Mouse (Mus musculus) liver, adult (tissue): Measurements from ENCODE around the gene Fam81a.

Experiments used
- GATA4 ChIP-seq: IDR thresholded peaks from 2 replicates; pipeline ENCODE4 v1.6.1; 2014; ENCODE audit warnings: mild to moderate bottlenecking, low read length; ENCODE audit not compliant: insufficient replicate concordance

Fam81a gene

DNA sequence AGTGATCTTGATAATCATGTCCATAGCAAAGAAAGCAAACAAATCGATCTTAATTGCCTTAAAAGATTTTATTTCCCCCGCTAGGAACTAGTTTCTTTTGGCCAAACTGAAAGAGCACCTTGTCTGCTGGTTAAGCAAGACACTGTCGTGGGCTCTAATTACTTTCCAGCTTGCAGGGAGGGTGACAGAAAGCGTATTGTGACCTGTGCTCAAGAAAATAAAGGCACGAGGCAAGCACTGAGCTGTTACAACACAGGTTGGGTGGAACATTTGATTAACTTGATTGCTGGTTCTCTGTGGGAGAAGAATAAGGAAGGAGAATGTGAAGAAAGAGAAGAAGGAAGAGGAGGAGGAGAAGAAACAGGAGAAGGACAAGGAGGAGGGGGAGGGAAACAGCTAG is 94.1 kb downstream of the Fam81a start:
- TF ChIP-seq GATA4: no peak

GRCm38 (mm10) chr9:70047839-70048238 is 94.5 kb downstream of the Fam81a start:
- TF ChIP-seq GATA4: no peak

DNA sequence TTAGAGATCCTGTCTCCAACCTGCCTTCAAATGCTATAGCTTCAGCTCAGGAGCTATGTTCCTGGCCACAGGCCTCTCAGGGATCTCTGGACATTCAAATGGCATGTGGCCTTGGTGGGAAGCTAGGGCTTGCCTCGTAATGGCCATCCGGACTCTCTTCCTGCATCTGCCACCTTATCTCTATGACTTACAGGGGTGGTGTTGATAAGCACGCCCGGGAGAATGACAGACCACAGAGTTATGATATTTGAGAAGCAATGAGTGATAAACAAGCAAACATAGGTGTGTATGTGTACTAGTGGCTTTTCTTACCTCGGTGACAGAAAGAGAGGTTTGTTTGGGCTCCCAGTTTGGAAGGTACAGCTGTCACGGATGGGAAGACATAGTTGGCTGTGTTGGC is 96.1 kb downstream of the Fam81a start:
- TF ChIP-seq GATA4: no peak

DNA sequence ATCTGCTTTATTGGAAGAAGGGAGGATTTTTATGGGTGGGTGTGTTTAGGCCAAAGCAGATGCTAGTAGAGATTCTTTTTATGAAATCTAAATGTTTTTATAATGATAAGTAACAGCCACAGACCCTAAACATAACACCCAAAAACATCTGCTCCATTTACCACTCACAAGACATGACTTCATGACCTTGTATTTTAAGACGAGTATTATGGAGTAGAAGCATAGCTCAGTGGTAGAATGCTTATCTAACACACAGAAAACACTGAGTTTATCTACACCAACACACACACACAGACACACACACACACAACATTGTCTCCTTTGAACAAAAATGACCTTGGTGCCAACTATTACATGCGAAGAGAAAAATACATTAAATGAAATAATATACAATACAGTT is 97.5 kb downstream of the Fam81a start:
- no peak for TF ChIP-seq GATA4

GRCm38 (mm10) chr9:70042935-70043334 is 99.4 kb downstream of the Fam81a start:
- TF ChIP-seq GATA4: no peak

- no peak for TF ChIP-seq GATA4
Measured at GRCm38 (mm10) chr9:70042137-70042536, 100.2 kb downstream of the Fam81a start.

GRCm38 (mm10) chr9:70040570-70040969 is 101.8 kb downstream of the Fam81a start:
- no peak for TF ChIP-seq GATA4

GRCm38 (mm10) chr9:70039597-70040385 is 102.6 kb downstream of the Fam81a start:
- TF ChIP-seq GATA4: no peak
